Mouse (Mus musculus): ENCODE measurements around the gene Lrrc29.

- TF ChIP-seq CTCF (IDR thresholded peaks at IDR 0.05; ENCODE audit: insufficient read depth, low read length) (no peak), POLR2A (IDR thresholded peaks at IDR 0.05; ENCODE audit: borderline replicate concordance, extremely low read depth, low read depth, low read length) (no peak)
Observed at GRCm38 (mm10) chr8:105355179-105356024, 29.3 kb upstream of the Lrrc29 start.
